Mouse (Mus musculus): ENCODE data around the gene Abca8b.

DNA sequence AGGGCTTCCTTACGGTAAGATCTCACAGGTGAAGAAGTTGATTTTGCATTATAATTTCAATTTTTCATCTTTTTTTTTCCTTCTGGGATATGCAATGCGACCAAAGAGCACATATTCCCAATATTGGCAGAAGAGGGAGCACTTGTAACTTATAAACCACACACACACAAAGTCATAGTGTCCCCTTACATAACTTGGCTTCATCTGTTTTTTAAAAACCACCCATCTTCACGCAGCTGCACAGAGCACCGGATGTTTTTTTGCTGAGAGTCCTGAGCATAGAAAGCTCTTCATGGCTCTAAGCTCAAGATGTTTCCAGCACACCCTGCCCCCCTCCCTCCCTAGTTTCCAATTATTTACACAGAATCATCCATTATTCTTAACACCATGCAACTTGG lies 103.7 kb downstream of the Abca8b start:
- TF ChIP-seq CTCF (IDR thresholded peaks at IDR 0.05; ENCODE audit: borderline replicate concordance, insufficient read depth, low read length) (no peak), POLR2A (IDR thresholded peaks at IDR 0.05; ENCODE audit: low read depth, low read length) (no peak)
